Mouse (Mus musculus): Measurements from ENCODE around the gene Olfr1157. TPM values are rescaled to one million over a fixed set of nuclear protein-coding genes. Genes with fewer than 3 reads are reported as not detected.

Gene Olfr1157
- not detected for total RNA-seq (2021)

GRCm38 (mm10) chr2:87968199-87968598 lies at the start of gene Olfr1157:
Gene Olfr1157 (minus strand): TSS chr2:87968299.
- DNase-seq (ENCODE audit: low spot score in 2 of 2) = no peak
- intact Hi-C loops (cut with DNase I) = no loop called here

- intact Hi-C loops (cut with DNase I) = no loop called here
- no peak for DNase-seq (ENCODE audit: low spot score in 2 of 2)
These were observed 39.6 kb upstream of the Olfr1157 start, which contains the start of gene Olfr1160 for GRCm38 (mm10) chr2:88007515-88008318. Gene Olfr1160 (minus strand): TSS chr2:88008268.

GRCm38 (mm10) chr2:87989813-87990212 lies 21.7 kb upstream of the Olfr1157 start, which contains the start of gene Olfr1158:
Gene Olfr1158 (plus strand): TSS chr2:87990113.
- intact Hi-C loops (cut with DNase I) = no loop called here
- no peak for DNase-seq (ENCODE audit: low spot score in 2 of 2)

GRCm38 (mm10) chr2:87974563-87974962 lies 6.5 kb upstream of the Olfr1157 start, which contains the start of gene Olfr74:
Gene Olfr74 (minus strand): TSS chr2:87974663.
- DNase-seq (ENCODE audit: low spot score in 2 of 2) = no peak
- intact Hi-C loops (cut with DNase I) = no loop called here

GRCm38 (mm10) chr2:87953000-87953399 lies 15.1 kb downstream of the Olfr1157 start, which contains the start of gene Olfr1156:
Gene Olfr1156 (minus strand): TSS chr2:87953100.
- intact Hi-C loops (cut with DNase I) = no loop called here
- DNase-seq (ENCODE audit: low spot score in 2 of 2) = no peak

GRCm38 (mm10) chr2:87945037-87945436 lies 23.1 kb downstream of the Olfr1157 start, which contains the start of gene Olfr1155:
Gene Olfr1155 (minus strand): TSS chr2:87945137.
- intact Hi-C loops (cut with DNase I) = no loop called here
- no peak for DNase-seq (ENCODE audit: low spot score in 2 of 2)

Other genes starting within 250 kb of the Olfr1157 start
- not detected for gene Olfr1138, start 228.3 kb downstream of the Olfr1157 start, total RNA-seq (2021)
- gene Olfr1140, start 224.5 kb downstream of the Olfr1157 start, total RNA-seq (2021) = not detected
- not detected for gene Olfr1141, start 214.3 kb downstream of the Olfr1157 start, total RNA-seq (2021)
- gene Olfr152, start 188.8 kb downstream of the Olfr1157 start, total RNA-seq (2021) = not detected
- gene Olfr1143, start 167.7 kb downstream of the Olfr1157 start, total RNA-seq (2021) = not detected
- gene Olfr1145, start 158.5 kb downstream of the Olfr1157 start, total RNA-seq (2021) = not detected
- gene Olfr1148, start 137.8 kb downstream of the Olfr1157 start, total RNA-seq (2021) = not detected
- not detected for gene Olfr1150-ps1, start 124.3 kb downstream of the Olfr1157 start, total RNA-seq (2021)
- gene Olfr1151, start 112.4 kb downstream of the Olfr1157 start, total RNA-seq (2021) = not detected
- not detected for gene Olfr1152, start 101.8 kb downstream of the Olfr1157 start, total RNA-seq (2021)
- not detected for gene Olfr1153, start 73.3 kb downstream of the Olfr1157 start, total RNA-seq (2021)
- not detected for gene Olfr1154, start 63.1 kb downstream of the Olfr1157 start, total RNA-seq (2021)
- gene Olfr1155, start 23.2 kb downstream of the Olfr1157 start, total RNA-seq (2021) = not detected
- gene Olfr1156, start 15.2 kb downstream of the Olfr1157 start, total RNA-seq (2021) = not detected
- not detected for gene Olfr74, start 6.4 kb upstream of the Olfr1157 start, total RNA-seq (2021)
- gene Olfr1158, start 21.8 kb upstream of the Olfr1157 start, total RNA-seq (2021) = not detected
- not detected for gene Olfr1160, start 40.0 kb upstream of the Olfr1157 start, total RNA-seq (2021)
- not detected for gene Olfr1161, start 54.5 kb upstream of the Olfr1157 start, total RNA-seq (2021)
- not detected for gene Olfr73, start 69.4 kb upstream of the Olfr1157 start, total RNA-seq (2021)
- gene Olfr1162, start 82.8 kb upstream of the Olfr1157 start, total RNA-seq (2021) = not detected
- gene Olfr1163, start 103.5 kb upstream of the Olfr1157 start, total RNA-seq (2021) = not detected
- not detected for gene Olfr1164, start 125.7 kb upstream of the Olfr1157 start, total RNA-seq (2021)
- not detected for gene Olfr1166, start 160.0 kb upstream of the Olfr1157 start, total RNA-seq (2021)
- not detected for gene Olfr1167, start 186.9 kb upstream of the Olfr1157 start, total RNA-seq (2021)
- not detected for gene Olfr1168, start 213.6 kb upstream of the Olfr1157 start, total RNA-seq (2021)

Measured in left cerebral cortex, postnatal 36 days (tissue).